Mouse (Mus musculus): ENCODE data around the gene Zfp30. TPM values are rescaled to one million over a fixed set of nuclear protein-coding genes. Genes with fewer than 3 reads are reported as not detected.

Gene Zfp30
- polyA plus RNA-seq, 1 experiment from 2014 or later = 0.86 TPM

MicroRNAs encoded within 50 kb of the gene (microRNA counts, 519-probe panel; counts per million panel counts)
- 2,382 counts per million, percentile 56 among the panel's probes with 10 or more counts for microRNA mmu-miR-1964

Small RNA genes within 50 kb of the gene (microRNA-seq; reads per million reads assigned to microRNA genes)
- 2.7 reads per million, percentile 6 among the genes with 10 or more reads in this experiment for gene Mir1964

Other genes with a start within 250 kb of the Zfp30 start
- gene Catsperg2, start 57.0 kb upstream of the Zfp30 start, polyA plus RNA-seq (2015; fragmentation: Nextera tagmentation; extraction: Ambion mirVana) = not detected in 2 replicates
- gene Zfp84, start 15.4 kb upstream of the Zfp30 start, polyA plus RNA-seq (2015; fragmentation: Nextera tagmentation; extraction: Ambion mirVana) = 3.4 and 3.8 TPM in 2 replicates
- 3.4 and 4.1 TPM in 2 replicates for gene Zfp790, start 32.1 kb downstream of the Zfp30 start, polyA plus RNA-seq (2015; fragmentation: Nextera tagmentation; extraction: Ambion mirVana)
- gene Zfp940, start 69.7 kb downstream of the Zfp30 start, polyA plus RNA-seq (2015; fragmentation: Nextera tagmentation; extraction: Ambion mirVana) = 0.68 and 0.77 TPM in 2 replicates
- gene Zfp420, start 76.0 kb downstream of the Zfp30 start, polyA plus RNA-seq (2015; fragmentation: Nextera tagmentation; extraction: Ambion mirVana) = 1.0 and 1.1 TPM in 2 replicates
- 1.7 TPM in 2 replicates for gene Zfp27, start 122.6 kb downstream of the Zfp30 start, polyA plus RNA-seq (2015; fragmentation: Nextera tagmentation; extraction: Ambion mirVana)
- gene Zfp383, start 124.2 kb downstream of the Zfp30 start, polyA plus RNA-seq (2015; fragmentation: Nextera tagmentation; extraction: Ambion mirVana) = 0.44 and 0.50 TPM in 2 replicates
- 1.3 and 1.5 TPM in 2 replicates for gene Zfp74, start 170.1 kb downstream of the Zfp30 start, polyA plus RNA-seq (2015; fragmentation: Nextera tagmentation; extraction: Ambion mirVana)
- gene Zfp568, start 200.0 kb downstream of the Zfp30 start, polyA plus RNA-seq (2015; fragmentation: Nextera tagmentation; extraction: Ambion mirVana) = 8.1 and 8.2 TPM in 2 replicates